Mouse (Mus musculus) C2C12 (cell line): ENCODE data around the gene Slc25a13.

ENCODE experiments used
- CEBPB ChIP-seq: IDR thresholded peaks from one replicate; pipeline ENCODE4 v1.6.1; 2011; ENCODE audit warnings: low read depth, mild to moderate bottlenecking, control low read depth, moderate library complexity
- CTCF ChIP-seq: IDR thresholded peaks from one replicate; pipeline ENCODE4 v1.5.1; 2011; ENCODE audit not compliant: control insufficient read depth, insufficient read depth, insufficient read length
- FOSL1 ChIP-seq: IDR thresholded peaks from one replicate; pipeline ENCODE4 v1.8.0; 2011; ENCODE audit warnings: mild to moderate bottlenecking, low read length; ENCODE audit not compliant: poor library complexity, insufficient read depth, severe bottlenecking
- MAX ChIP-seq: IDR thresholded peaks from one replicate; pipeline ENCODE4 v1.6.1; 2011; ENCODE audit warnings: mild to moderate bottlenecking, control low read depth
- MYOD1 ChIP-seq: IDR thresholded peaks from one replicate; pipeline ENCODE4 v1.6.1; 2011; ENCODE audit warnings: low read depth; ENCODE audit not compliant: control insufficient read depth, insufficient read length
- MYOG ChIP-seq: IDR thresholded peaks from one replicate; pipeline ENCODE4 v1.6.1; 2011; ENCODE audit not compliant: control insufficient read depth, insufficient read length; ENCODE audit errors: extremely low read depth
- USF1 ChIP-seq: IDR thresholded peaks from one replicate; pipeline ENCODE4 v1.6.1; 2011; ENCODE audit warnings: low read depth, mild to moderate bottlenecking, control low read depth, moderate library complexity

GRCm38 (mm10) chr6:6132047-6132446 lies 84.9 kb downstream of the Slc25a13 start:
- TF ChIP-seq CTCF, result no peak
- no peak for TF ChIP-seq MAX
- no peak for TF ChIP-seq FOSL1
- TF ChIP-seq MYOD1, result no peak
- no peak for TF ChIP-seq USF1
- TF ChIP-seq CEBPB, result no peak
- no peak for TF ChIP-seq MYOG
